Mouse (Mus musculus) gastrocnemius, postnatal 4 days (tissue): ENCODE results near the gene Phkg1. TPM values are rescaled to one million over a fixed set of nuclear protein-coding genes. Genes with fewer than 3 reads are reported as not detected.
"Not testable (repeated sequence)": the region's sequence is repeated elsewhere in the genome, so short reads cannot be mapped to it uniquely, and the experiment has no call there.

Experiments
- DNase-seq, 2 experiments: peaks; one replicate each; pipeline ENCODE4 v3.0.0; 2021 to 2022; ENCODE audit warnings: low spot score in 2 of 2, mixed read lengths in 2 of 2
- total RNA-seq, 2 experiments: library from RNA; stranded (reverse); gene quantifications; 2 replicates each; pipeline ENCODE4 v1.2.3; 2021

Phkg1 gene
- total RNA-seq, 2 experiments from 2014 or later, result 85.0 to 98.6 TPM

DNA sequence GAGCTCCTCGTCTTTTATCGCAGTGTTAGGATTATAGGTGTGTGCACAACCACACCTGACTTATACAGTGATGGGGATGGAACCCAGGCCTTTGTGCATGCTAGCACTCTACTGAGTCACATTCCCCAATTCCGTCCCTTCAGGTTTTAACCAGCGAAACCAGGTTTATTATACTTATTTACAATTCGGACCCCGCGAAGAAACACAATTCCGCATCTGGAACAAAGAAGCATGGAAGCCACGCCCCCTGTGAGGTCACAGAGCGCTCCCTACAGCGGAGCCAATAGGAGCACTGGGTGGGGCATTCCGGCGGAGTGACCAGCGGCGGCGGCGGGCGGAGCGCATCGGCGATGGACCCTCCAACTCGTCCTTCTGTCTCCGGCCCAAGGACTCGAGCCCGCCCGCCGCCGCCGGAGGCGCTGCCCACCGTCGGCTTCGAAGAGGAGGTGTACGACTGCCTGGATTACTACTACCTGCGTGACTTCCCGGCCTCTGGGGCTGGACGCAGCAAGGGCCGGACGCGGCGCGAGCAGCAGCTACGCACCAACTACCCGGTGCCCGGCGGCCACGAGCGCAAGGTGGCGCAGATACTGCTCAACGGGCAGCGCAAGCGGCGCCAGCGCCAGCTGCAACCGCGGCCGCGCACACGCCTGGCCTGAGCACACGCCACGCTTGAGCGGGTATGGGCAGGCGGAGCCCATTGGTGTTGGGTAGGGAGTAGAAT is 10.1 kb upstream of the Phkg1 start, which contains the start of gene Nupr1l:
Gene Nupr1l (plus strand): TSS at position 299 of the 724 bp plus-strand sequence.
- peak; percentile 79 to 91 for DNase-seq

DNA sequence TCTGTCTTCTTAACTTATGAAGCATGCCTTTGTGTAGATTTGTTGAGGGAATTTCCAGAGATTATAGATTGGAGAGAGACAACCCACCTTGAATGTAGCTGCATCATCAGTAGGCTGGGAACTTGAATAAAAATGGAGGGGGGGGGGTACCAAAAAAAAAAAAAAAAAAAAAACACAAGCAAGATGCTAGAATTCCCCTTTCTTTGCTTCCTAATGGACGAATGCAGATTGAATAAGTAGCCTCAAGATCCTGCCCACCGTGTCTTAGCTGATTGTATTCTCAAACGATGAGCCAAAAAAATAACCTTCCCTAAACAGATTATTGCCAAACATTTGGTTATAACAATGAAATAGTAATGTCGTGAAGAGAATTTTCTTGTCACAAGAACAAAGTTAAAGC is 9.4 kb upstream of the Phkg1 start:
- no peak for DNase-seq

- peak; percentile 48 to 82 for DNase-seq
These were observed 2.9 kb downstream of the Phkg1 start, which contains the start of gene Zbed5 for GRCm38 (mm10) chr5:129895198-129896088. Zbed5 (plus strand) TSS chr5:129895723.

DNA sequence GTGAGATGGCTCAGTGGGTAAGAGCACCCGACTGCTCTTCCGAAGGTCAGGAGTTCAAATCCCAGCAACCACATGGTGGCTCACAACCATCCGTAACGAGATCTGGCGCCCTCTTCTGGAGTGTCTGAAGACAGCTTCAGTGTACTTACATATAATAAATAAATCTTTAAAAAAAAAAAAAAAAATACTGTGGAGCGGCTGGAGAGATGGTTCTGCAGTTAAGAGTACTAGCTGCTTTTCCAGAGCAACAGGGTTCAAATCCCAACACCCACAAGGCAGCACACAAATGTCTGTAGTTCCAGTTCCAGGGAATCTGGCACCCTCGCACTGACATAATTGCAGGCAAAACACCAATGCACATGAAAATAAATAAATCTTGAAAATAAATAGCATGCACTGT is 8.0 kb downstream of the Phkg1 start:
- DNase-seq, result not testable (repeated sequence)

DNA sequence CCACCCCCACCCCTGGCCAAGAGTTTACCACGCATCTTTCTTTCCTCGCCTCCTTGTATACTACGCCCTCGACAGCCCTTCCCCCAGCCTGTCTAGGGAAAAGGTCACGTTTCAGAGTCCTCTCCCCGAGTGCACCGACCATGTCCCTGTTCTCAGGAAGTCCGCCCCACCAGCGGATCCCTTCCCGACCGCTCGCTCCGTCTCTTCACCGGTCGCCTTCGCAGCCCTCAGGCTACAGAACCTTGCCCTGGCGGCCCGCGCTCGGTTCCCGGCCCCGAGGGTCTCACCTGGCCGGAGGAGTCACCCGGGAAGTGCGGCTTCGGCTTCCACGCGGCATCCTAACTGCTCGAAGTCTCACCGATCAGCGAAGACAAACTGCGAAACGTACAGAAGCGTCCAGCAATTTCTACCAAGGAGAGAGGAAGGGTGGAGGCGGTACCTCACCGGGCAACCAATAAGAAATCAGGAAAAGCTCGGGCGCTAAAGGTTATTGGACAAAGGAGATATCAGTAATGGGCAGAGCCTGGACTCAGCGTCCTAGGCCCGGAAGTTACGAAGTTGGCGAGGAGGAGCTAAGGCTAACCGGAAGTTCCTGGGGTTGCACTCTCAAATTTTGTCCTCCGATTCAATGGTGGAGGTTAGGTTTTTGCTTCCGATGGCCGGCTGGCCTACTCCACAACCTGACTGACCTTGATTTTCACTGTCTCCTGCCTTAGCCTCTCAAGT is 11.3 kb downstream of the Phkg1 start, which contains the start of gene Chchd2:
Gene Chchd2 (minus strand): TSS at position 560 of the 726 bp plus-strand sequence.
- DNase-seq, result peak; percentile 66 to 89

GRCm38 (mm10) chr5:129886271-129886670 is 12.1 kb downstream of the Phkg1 start:
- DNase-seq, result no peak

GRCm38 (mm10) chr5:129879888-129880287 is 18.5 kb downstream of the Phkg1 start:
- no peak for DNase-seq

DNA sequence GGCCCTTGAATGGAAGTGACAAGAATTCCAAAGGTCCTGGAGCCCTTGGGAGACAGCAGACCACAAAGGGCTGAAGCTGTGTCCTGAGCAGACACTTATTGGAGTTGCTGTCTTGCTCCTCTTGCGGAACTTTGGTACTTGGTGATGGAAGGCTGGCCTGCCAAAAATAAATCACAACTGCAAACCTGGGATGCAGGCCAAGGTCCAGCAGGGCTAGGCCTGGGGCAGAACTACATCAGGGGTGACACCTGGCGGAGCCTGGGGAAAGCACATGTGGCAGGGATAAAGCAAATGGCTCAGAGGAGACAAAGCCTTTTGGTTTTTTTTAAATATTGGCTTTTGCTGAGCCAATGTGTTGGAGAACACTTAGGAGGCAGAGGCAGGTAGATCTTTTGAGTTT is 19.4 kb downstream of the Phkg1 start:
- peak in 1 of 2 experiments; percentile 61 for DNase-seq

DNA sequence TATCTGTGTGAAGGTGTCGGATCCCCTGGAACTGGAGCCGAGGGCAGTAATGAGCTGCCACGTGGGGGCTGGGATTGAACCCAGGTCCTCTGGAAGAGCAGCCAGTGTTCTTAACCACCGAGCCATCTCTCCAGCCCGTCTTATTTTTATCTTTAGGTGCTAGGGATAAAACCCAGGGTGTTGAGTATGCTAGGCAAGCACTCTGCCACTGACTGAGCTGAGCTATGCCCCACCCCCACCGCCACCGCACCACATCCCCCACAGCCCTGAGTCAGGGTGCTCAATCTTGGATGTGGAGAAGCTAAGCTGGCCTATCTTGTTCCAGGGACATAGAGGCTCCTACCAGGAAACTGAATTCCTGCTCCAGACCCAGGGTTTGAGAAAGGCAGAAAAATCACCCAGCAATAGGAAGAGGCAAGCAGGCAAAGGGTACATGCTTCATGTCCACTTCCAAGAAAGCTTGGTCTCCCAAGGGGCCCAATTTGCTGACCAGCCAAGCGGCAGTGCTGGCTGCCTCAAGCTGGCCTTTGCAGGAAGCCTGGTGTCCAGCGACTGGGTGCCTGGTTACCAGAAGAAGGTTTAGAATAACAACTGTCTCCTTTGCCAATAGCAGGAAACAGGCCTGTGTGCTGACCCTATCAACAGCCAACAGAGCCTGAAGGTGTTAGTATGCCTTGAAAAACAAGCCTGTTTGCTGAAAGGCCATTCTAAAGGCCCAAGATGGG is 20.5 kb downstream of the Phkg1 start:
- DNase-seq, result no peak

GRCm38 (mm10) chr5:129875098-129875497 is 23.3 kb downstream of the Phkg1 start:
- DNase-seq, result no peak

- no peak for DNase-seq
These were observed 24.4 kb downstream of the Phkg1 start for GRCm38 (mm10) chr5:129873942-129874341.

- no peak for DNase-seq
These were observed 27.1 kb downstream of the Phkg1 start for GRCm38 (mm10) chr5:129871238-129871637.

GRCm38 (mm10) chr5:129869238-129869995 is 28.9 kb downstream of the Phkg1 start:
- DNase-seq, result no peak

DNA sequence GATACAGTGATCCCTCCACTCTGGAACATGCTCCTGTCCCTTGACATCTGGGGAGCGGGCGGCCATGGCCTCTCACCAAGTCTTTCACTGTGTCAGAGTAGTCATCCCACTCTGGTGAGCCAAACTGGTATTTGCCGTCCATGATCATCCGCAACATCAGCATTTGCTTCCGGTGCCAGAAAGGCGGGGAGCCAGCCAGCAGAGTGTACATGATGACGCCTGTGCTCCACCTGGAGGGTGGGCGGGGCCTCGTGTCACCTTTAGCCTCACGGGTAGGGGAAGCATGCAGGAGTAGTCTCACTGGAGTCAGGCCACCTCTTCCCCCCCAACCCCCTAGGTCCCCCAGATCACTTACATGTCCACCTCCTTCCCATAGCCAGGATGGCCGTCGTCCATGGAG is 32.5 kb downstream of the Phkg1 start:
- no peak for DNase-seq

DNA sequence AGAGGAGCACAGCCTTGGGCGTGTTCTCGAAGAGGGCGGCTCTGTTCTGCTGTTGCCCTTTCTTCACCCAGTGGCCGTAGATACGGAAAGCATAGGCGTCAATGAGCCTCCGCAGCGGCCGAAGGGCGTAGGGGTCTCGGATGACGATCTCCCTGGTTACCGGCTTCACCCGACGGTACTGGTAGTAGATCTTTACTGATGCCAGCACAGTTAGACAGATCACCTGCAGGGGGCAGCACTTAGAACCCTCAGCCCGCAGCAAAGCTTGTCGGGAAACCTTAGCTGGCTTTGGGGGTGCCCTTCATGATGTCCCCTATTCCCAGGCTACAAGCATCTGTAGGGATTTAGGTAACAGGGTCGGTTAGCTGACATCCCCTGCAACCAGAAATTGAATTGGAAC is 33.9 kb downstream of the Phkg1 start:
- peak in 1 of 2 experiments; percentile 49 for DNase-seq

GRCm38 (mm10) chr5:129862325-129862724 is 36.0 kb downstream of the Phkg1 start:
- DNase-seq, result no peak

- no peak for DNase-seq
These were observed 41.9 kb downstream of the Phkg1 start for GRCm38 (mm10) chr5:129856414-129856813.

DNA sequence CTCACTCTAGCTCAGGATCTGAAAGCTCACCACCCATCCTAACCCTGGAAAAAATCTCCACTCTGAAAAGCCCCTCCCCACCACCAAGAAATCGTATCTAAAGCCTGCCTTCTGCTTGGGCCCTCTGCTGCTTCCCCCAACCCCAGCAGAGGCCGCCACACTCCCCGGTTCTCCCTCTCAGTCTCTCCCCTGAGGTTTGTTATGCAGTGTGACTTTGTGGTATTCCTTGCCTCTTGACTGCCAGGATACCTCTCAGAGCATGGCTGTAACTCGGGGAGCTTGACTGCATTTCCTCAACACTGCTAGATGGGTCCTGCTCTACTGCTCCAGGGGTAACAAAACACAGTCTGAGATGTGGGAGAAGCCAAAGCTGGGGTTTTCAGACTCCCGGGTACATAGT is 43.2 kb downstream of the Phkg1 start:
- no peak for DNase-seq

DNA sequence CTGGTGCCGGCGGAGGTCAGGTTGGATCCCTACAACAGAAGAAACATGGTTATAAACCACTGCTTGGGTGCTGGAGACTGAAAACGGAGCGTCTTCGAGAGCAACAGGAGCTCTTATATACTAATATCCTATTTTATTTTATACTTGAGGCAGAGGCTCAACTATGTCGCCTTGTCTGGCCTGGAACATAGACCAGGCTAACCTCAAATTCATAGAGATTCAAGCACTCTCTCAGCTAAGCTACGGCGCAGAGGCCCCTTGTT is 50.9 kb downstream of the Phkg1 start:
- DNase-seq, result no peak
